Mouse (Mus musculus) liver, embryonic 16.5 days (tissue): ENCODE measurements at regions not wholly inside any gene's neighbourhood (a gene's known extent, or its start where the extent isn't known, plus 50 kb on each side); places are given as distances from the start of the nearest gene placed in this dataset.
A peak's percentile ranks its signal among the peaks of the same experiment; 100 is the strongest.

Experiments
- ATAC-seq: fragments of 200-750 bp; cut with Nextera tagmentation; 2 replicates; pipeline ENCODE4 v1.8.0; 2017; ENCODE audit warnings: low read depth, mild to moderate bottlenecking, moderate number of reproducible peaks, moderate library complexity
- H3K27ac ChIP-seq: fragments of 300-500 bp; sonication (generic); 2 replicates; pipeline ENCODE4 v1.5.1; 2014; ENCODE audit warnings: mild to moderate bottlenecking, low read length
- H3K27me3 ChIP-seq: fragments of 300-500 bp; sonication (generic); 2 replicates; pipeline ENCODE4 v1.6.1; 2014; ENCODE audit warnings: low read depth, low read length, mixed read lengths; ENCODE audit not compliant: control insufficient read depth, insufficient read depth
- H3K36me3 ChIP-seq: fragments of 300-500 bp; sonication (generic); 2 replicates; pipeline ENCODE4 v1.6.1; 2014; ENCODE audit warnings: mild to moderate bottlenecking; ENCODE audit not compliant: control insufficient read depth, insufficient read depth
- H3K4me1 ChIP-seq: fragments of 300-500 bp; sonication (generic); 2 replicates; pipeline ENCODE4 v1.6.1; 2014; ENCODE audit warnings: low read depth, low read length, mixed read lengths; ENCODE audit not compliant: control insufficient read depth
- H3K4me2 ChIP-seq: fragments of 300-500 bp; sonication (generic); 2 replicates; pipeline ENCODE4 v1.6.1; 2014; ENCODE audit warnings: low read depth, low read length, mixed read lengths
- H3K4me3 ChIP-seq: fragments of 300-500 bp; sonication (generic); 2 replicates; pipeline ENCODE4 v1.5.1; 2014; ENCODE audit warnings: low read depth, mild to moderate bottlenecking, low read length
- H3K9ac ChIP-seq: fragments of 300-500 bp; sonication (generic); 2 replicates; pipeline ENCODE4 v1.6.1; 2014; ENCODE audit warnings: low read depth, low read length
- H3K9me3 ChIP-seq: fragments of 300-500 bp; sonication (generic); replicated peaks from 2 replicates; pipeline ENCODE4 v1.6.1; 2016; ENCODE audit warnings: low read length; ENCODE audit not compliant: control insufficient read depth
- WGBS: fragments of 180-500 bp; shearing (Covaris S2); extraction: QIAGEN DNeasy Blood & Tissue Kit; methylation state at CpG from one replicate; pipeline ENCODE4 v1.1.7; 2014; ENCODE audit not compliant: insufficient replicate concordance; 5-methylcytosine and 5-hydroxymethylcytosine counted together

GRCm38 (mm10) chr2:173334856-173335595, 58.7 kb upstream of the Pmepa1 start:
- no peak for ATAC-seq
- no peaks in the 10 kb centered on the region for H3K36me3 ChIP-seq
- H3K9me3 ChIP-seq: no peaks in the 10 kb centered on the region
- no peak overlapping the region for H3K27ac ChIP-seq
- H3K27me3 ChIP-seq: no peaks in the 10 kb centered on the region
- H3K4me3 ChIP-seq: no peak overlapping the region
- WGBS: 37% methylated on average over 15 of the region's 15 CpGs
- no peaks in the 10 kb centered on the region for H3K4me1 ChIP-seq
- no peak overlapping the region for H3K4me2 ChIP-seq
- H3K9ac ChIP-seq: no peak overlapping the region

DNA sequence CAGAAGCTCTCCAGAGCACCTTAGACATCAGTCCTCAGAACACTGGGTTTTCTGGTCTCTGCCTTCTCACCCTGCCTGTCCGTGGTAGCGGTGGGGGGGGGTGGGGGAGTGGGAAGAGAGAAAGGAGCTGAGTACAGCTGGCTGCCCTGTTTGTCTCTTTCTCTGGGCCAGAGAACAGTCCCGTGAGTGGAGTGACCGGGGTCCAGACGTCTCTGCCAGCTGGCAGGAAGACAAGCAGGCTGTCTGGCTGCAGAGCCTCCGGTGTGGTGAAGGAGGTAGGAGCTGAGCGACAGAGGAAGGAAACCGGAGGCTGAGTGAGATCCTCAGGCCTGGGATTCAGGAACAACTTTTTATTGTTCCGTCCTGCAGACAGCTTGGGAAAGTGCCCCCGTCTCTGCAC, 59.5 kb upstream of the Pmepa1 start:
- Histone ChIP-seq H3K9ac (no peak overlapping the region), H3K4me2 (no peak overlapping the region), H3K27ac (no peak overlapping the region), H3K36me3 (no peaks in the 10 kb centered on the region), H3K27me3 (peaks cover 4% of the 10 kb centered on the region; the same call in 1 of the 2 replicates), H3K9me3 (no peaks in the 10 kb centered on the region), H3K4me3 (no peak overlapping the region), H3K4me1 (no peaks in the 10 kb centered on the region)
- peak; percentile 39; the same call in 1 of the 2 replicates for ATAC-seq
- 14% methylated on average over 10 of the region's 10 CpGs for WGBS

DNA sequence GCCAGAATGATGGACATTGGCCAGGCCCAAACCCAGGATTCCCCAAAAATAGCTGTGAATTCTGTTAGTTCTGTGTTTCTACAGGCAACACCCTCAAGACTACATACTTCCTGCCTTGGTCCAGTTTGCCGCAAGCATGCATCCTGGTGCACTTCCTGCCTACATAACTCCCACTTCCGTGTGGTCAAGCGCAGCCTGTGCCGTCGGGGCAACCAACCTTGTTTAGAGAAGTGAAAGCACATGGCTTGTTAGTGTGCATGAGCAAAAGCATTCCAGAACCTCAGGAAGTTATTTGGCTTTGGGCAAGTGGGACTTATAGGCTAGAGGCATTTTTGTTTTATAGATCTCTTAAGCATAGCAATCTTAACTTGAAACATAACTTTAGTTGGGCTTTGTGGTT, 61.3 kb upstream of the Pmepa1 start:
- no peak overlapping the region for H3K4me3 ChIP-seq
- H3K27ac ChIP-seq: no peak overlapping the region
- peaks cover 5% of the 10 kb centered on the region; the same call in 1 of the 2 replicates for H3K27me3 ChIP-seq
- no peaks in the 10 kb centered on the region for H3K4me1 ChIP-seq
- no peak for ATAC-seq
- no peaks in the 10 kb centered on the region for H3K9me3 ChIP-seq
- WGBS: 20% methylated on average over 5 of the region's 5 CpGs
- no peaks in the 10 kb centered on the region for H3K36me3 ChIP-seq
- no peak overlapping the region for H3K4me2 ChIP-seq
- no peak overlapping the region for H3K9ac ChIP-seq

DNA sequence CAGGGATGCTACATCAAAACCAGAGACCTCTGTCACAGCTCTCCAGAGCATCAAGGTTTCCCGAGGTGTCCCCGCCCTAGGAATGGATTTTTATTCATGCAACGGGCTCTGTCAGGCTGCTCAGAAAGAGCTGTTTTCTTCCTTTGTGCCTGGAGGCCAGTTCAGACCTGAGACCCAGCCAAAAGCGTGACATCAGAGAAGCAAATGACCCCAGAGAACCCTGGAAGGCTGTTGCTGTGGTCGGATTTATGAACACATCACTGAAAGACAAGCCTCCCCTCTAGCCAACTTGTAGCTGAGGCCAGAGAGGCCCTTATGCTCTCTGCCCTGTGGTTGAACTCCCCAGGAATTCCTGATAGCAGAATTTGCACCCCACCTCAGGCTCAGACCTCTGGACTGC, 62.3 kb upstream of the Pmepa1 start:
- 50% methylated on average over 5 of the region's 5 CpGs for WGBS
- ATAC-seq: no peak
- Histone ChIP-seq H3K4me2 (no peak overlapping the region), H3K9ac (no peak overlapping the region), H3K4me1 (no peaks in the 10 kb centered on the region), H3K36me3 (no peaks in the 10 kb centered on the region), H3K9me3 (no peaks in the 10 kb centered on the region), H3K27me3 (peaks cover 5% of the 10 kb centered on the region; the same call in 1 of the 2 replicates), H3K4me3 (no peak overlapping the region), H3K27ac (no peak overlapping the region)

GRCm38 (mm10) chr2:173339211-173339610, 62.9 kb upstream of the Pmepa1 start:
- Histone ChIP-seq H3K9ac (no peak overlapping the region), H3K27ac (no peak overlapping the region), H3K9me3 (no peaks in the 10 kb centered on the region), H3K27me3 (peaks cover 5% of the 10 kb centered on the region; the same call in 1 of the 2 replicates), H3K4me3 (no peak overlapping the region), H3K36me3 (no peaks in the 10 kb centered on the region), H3K4me2 (no peak overlapping the region), H3K4me1 (no peaks in the 10 kb centered on the region)
- WGBS: 60% methylated on average over 3 of the region's 3 CpGs
- ATAC-seq: no peak

DNA sequence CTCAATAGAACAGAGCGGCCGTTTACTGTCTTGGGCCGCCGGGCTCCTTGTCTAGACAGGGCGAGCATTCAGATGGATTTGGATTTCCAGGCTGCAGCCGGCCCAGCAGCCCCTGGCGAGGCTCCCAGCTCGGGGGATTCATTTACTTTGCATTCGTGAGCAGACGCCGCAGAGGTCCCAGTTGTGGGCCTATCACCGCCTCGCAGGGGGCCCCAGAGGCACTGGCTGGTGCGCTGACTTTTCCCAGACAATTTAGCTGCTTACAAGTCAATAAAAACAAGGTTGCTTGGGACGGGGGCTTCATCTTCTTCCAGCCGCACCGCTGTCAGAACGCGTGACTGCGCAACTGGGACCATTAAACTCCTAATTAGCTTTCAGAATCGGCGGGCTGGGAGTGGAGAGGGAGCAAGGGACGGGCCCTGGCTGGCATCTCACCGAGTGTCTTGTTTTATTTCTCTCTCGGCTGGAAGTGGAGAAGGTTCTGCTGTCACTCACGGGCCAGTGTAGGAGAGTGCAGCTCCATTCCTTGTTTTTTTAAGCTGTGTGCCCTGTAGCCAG, 63.8 kb upstream of the Pmepa1 start:
- Histone ChIP-seq H3K4me1 (no peaks in the 10 kb centered on the region), H3K9ac (no peak overlapping the region), H3K9me3 (no peaks in the 10 kb centered on the region), H3K27ac (no peak overlapping the region), H3K4me2 (no peak overlapping the region), H3K27me3 (peaks cover 5% of the 10 kb centered on the region; the same call in 1 of the 2 replicates), H3K4me3 (no peak overlapping the region), H3K36me3 (no peaks in the 10 kb centered on the region)
- 29% methylated on average over 26 of the region's 26 CpGs for WGBS
- ATAC-seq: no peak

DNA sequence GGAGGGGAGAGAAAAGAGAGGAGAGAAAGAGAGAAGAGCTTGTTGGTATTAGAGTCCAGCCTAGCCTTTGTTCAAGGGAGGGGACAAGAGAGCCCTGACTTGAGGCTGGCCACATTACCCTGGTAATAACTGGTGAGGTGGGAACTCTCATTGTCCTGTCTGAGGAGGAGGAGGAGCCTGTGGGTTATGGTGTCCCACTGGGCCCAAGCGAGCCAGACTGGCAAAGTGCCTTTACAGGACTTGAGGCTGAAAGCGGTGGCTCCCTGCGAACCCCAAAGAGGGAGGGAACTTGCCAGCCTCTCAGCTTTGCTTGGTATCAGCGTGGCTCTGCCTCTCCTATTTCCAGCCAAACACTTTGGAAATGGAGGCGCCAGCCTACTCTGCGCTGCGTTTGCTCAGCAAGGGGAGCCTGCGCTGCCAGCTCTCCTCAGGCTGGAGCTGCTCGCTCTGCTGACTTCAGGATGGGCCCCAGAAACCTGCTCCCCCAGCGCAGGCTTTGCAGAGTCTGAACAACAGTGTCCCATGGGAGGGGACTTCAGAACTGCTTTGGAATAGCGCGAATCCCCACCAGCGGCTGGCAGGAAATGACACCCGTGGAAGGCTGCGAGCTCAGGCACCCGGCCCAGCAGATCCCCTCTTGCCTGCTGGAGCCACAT, 66.4 kb upstream of the Pmepa1 start:
- no peak overlapping the region for H3K4me2 ChIP-seq
- H3K4me3 ChIP-seq: no peak overlapping the region
- H3K27ac ChIP-seq: no peak overlapping the region
- peaks cover 5% of the 10 kb centered on the region; the same call in 1 of the 2 replicates for H3K27me3 ChIP-seq
- H3K9me3 ChIP-seq: no peaks in the 10 kb centered on the region
- 58% methylated on average over 16 of the region's 16 CpGs for WGBS
- H3K36me3 ChIP-seq: no peaks in the 10 kb centered on the region
- no peak overlapping the region for H3K9ac ChIP-seq
- no peaks in the 10 kb centered on the region for H3K4me1 ChIP-seq
- no peak for ATAC-seq

GRCm38 (mm10) chr2:173343665-173344064, 67.3 kb upstream of the Pmepa1 start:
- no peak for ATAC-seq
- H3K27ac ChIP-seq: no peak overlapping the region
- H3K27me3 ChIP-seq: peaks cover 5% of the 10 kb centered on the region; the same call in 1 of the 2 replicates
- no peaks in the 10 kb centered on the region for H3K4me1 ChIP-seq
- H3K4me2 ChIP-seq: no peak overlapping the region
- no peak overlapping the region for H3K4me3 ChIP-seq
- no peaks in the 10 kb centered on the region for H3K36me3 ChIP-seq
- whole genome bisulfite sequencing: 68% methylated on average over 2 of the region's 2 CpGs
- H3K9me3 ChIP-seq: no peaks in the 10 kb centered on the region
- no peak overlapping the region for H3K9ac ChIP-seq

DNA sequence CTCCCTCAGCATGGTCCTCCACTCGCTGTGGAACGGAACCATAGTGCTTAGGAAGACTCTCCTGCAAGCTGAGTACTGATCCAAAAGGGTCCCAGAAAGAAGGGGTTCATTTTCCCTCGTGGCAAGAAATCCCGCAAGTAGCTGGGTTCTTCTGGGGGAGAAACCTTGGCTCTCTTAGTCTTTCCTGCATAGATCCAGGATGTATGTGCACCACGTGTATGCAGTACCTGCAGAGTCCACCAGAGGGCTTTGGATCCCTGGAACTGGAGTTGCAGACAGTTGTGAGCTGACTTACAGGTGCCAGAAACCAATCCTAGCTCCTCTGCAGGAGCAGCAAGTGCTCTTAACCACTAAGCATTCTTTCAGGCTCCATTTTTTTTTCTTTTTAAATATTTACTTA, 67.9 kb upstream of the Pmepa1 start:
- H3K9ac ChIP-seq: no peak overlapping the region
- WGBS: 65% methylated on average over 5 of the region's 5 CpGs
- H3K27ac ChIP-seq: no peak overlapping the region
- no peaks in the 10 kb centered on the region for H3K9me3 ChIP-seq
- no peaks in the 10 kb centered on the region for H3K36me3 ChIP-seq
- no peak for ATAC-seq
- no peak overlapping the region for H3K4me2 ChIP-seq
- no peak overlapping the region for H3K4me3 ChIP-seq
- H3K4me1 ChIP-seq: no peaks in the 10 kb centered on the region
- H3K27me3 ChIP-seq: peaks cover 5% of the 10 kb centered on the region; the same call in 1 of the 2 replicates
